Mouse (Mus musculus): Measurements from ENCODE around the gene Ncam1.

Ncam1 gene

GRCm38 (mm10) chr9:49488912-49489895 is 309.5 kb downstream of the Ncam1 start:
- DNase-seq: peak; percentile 67

DNA sequence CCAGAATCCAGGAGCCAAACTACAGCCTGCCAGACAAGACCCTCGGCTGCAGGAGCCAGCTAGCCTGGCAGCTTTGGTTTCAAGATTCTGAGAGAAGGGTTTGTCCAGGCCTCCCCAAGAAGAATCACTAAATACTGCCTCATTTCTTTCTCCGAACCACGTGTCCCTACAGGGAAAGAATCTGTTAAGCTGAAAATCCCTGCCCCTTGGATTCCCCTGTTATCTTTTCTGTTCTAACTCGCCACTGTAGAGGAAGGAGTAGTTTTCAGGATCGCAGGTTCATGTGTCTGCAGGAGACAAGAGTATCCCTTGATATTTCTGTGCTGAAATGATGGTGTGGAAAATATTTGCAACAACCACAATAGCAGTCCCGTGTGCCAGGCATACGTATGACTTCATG is 310.5 kb downstream of the Ncam1 start:
- no peak for DNase-seq

DNA sequence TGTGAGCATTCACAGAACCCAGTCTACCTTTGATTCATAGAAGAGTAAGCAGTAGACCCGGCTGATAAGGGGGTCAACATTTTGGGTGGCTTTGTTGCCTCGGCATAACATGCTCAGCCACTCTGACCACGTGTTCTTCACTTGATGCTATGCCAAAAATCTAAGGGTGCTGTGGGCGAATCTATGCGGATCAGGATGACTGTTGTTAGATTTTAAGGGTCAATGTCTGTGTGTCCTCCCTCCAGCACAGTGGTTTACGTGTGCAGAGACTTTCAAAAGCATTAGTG is 311.1 kb downstream of the Ncam1 start:
- no peak for DNase-seq

DNA sequence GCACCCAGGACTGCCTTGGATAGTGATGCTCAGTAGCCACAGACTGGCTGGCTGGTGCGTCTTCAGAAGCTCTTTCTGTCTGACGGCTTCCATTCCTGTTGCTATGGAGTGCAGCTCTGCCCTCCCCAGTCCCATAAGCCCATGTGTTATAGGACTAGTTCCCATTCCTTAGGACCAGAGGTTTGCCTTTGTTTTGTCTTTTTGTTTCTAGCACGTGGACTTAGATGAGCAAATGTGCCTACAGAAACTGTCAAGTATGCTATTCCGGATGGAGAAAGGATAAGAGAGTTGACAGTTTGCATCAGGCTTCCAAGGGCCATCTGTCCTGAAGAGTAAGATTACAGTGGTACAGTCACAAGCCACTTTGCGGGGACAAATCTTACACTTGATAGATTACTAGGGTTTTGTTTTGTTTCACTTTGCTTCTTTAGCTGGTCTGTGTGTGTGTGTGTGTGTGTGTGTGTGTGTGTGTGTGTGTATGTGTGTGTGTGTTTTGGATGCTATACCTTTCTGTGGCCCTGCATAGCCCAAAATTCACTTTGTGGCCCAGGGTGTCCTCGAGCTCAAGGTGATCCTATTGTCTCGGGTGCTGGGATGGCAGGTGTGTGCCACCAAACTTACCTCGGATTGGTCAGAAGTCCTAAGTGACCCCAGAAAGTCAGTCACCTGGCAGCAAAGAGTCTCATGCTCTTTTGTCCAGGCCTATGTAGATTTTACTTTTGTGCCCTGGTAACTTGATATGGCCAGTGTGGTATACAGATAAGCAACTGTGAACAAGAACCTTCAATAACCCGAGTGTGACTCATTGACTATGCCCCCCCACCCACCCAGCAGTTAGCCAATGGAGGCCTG is 311.7 kb downstream of the Ncam1 start:
- no peak for DNase-seq

DNA sequence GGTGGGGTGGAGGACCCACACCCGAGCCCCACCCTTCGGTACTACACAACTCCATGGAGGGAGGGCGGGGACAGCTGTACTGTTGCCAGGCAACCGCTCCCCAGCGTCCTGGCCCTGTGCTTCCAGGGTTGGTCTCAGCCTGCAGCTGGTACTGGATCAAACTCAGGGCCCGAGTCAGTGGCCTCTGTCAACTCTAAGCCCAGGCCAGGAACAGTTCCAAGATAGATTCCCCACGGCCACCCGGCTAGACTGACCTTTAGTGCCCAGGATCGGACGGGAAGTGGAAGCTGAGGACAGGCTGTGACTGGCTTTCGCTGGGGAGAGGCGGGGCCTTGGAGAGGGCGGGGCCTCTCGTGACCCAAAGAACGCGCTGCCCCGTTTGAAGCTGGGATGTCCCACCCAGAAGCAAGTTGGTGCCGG is 312.8 kb downstream of the Ncam1 start, which contains the start of gene Ttc12:
Gene Ttc12 (minus strand): TSS at position 334 of the 420 bp plus-strand sequence.
- peak; percentile 52 for DNase-seq

DNA sequence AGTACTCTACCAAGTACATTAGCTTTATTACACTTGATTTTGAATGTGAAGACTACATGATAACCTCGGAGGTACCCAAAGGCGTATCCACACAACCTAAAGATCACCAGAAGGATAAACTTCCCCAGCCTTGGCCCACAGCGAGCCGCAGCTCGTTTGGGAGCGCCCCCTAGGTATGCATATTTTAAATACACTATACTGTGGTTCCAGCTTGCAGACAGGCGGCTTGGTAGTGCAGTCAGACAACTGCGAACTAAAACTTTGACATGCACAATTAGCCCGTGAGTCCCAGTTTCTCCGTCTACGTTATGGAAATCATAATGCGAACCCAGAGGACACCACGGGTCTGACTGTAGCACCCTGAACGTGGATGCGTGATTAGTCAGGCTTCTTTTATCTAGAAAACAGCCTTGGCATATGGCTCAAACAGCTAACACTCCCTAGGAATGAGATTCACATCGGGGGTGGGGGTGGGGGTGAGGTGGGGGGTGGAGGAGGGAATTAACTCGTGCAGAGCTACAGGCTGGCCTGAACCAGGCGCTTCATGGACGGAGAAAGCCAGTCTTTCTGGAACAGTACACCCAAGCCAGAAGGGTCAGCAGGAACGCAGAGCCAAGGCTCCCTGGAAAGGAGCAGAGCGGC is 313.4 kb downstream of the Ncam1 start:
- DNase-seq: no peak

- no peak for DNase-seq
Observed at GRCm38 (mm10) chr9:49483316-49483715, 315.4 kb downstream of the Ncam1 start.

DNA sequence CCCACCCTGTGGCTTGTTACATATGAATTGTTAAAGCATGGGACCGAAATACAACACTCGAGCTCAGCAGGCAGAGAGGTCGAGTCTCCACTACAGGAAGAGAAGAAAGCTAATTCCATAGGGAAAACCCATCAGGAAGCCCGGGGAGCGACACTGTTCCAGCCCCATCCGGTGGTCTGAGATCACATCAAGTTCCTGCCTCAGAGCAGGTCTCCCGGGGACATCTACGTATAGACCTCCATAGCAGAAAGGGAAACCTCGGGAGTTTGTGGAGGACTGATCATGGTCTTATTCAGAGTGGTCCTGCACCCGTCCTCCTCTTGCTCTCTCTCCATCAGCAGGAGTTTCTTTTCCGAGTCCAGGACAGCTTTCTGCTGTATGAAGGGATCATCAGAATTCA is 326.6 kb downstream of the Ncam1 start:
- no peak for DNase-seq

- DNase-seq: no peak
Observed at GRCm38 (mm10) chr9:49470946-49471345, 327.8 kb downstream of the Ncam1 start.

- DNase-seq: no peak
Observed at GRCm38 (mm10) chr9:49470006-49470405, 328.7 kb downstream of the Ncam1 start.

DNA sequence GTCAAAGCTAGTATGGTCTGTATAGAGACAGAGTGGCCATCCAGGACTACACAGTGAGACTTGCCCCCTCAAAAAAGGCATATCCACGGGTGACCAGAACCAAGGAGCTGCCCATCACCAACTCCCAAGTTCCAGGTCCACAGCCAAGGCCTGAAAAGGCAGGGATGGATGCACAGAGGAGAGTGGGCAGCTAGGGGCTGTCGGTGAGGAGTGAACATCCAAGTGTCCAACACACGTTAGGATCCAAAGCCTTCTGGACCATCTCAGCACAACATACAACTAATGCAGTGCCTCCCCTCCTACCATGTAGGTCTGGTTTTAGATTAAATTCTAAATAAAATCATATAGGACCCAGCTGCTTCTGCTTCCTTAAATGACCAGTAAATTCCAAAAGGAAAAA is 342.6 kb downstream of the Ncam1 start:
- no peak for DNase-seq

- DNase-seq: no peak
Observed at GRCm38 (mm10) chr9:49452396-49452795, 346.3 kb downstream of the Ncam1 start.
